Mouse (Mus musculus) myocyte (in vitro differentiated cells): Measurements from ENCODE around the gene Hpgds. TPM values are rescaled to one million over a fixed set of nuclear protein-coding genes. Genes with fewer than 3 reads are reported as not detected.

Experiments
- H3K27me3 ChIP-seq: one replicate; pipeline ENCODE4 v1.6.1; 2011; ENCODE audit not compliant: control insufficient read depth, insufficient read depth, insufficient read length
- H3K36me3 ChIP-seq: one replicate; pipeline ENCODE4 v1.6.1; 2011; ENCODE audit not compliant: control insufficient read depth, insufficient read depth
- H3K4me2 ChIP-seq: one replicate; pipeline ENCODE4 v1.6.1; 2011; ENCODE audit warnings: low read depth, control low read depth
- H3K4me3 ChIP-seq: one replicate; pipeline ENCODE4 v1.5.1; 2011; ENCODE audit warnings: mild to moderate bottlenecking, control low read depth, moderate library complexity
- H3K79me2 ChIP-seq: one replicate; pipeline ENCODE4 v1.6.1; 2011; ENCODE audit not compliant: control insufficient read depth, insufficient read depth
- H3ac ChIP-seq: one replicate; pipeline ENCODE4 v1.6.1; 2011; ENCODE audit not compliant: control insufficient read depth, insufficient read length
- CEBPB ChIP-seq: IDR thresholded peaks from 2 replicates; pipeline ENCODE4 v1.6.1; 2011; ENCODE audit warnings: mild to moderate bottlenecking, moderate library complexity; ENCODE audit not compliant: poor library complexity, insufficient read depth, severe bottlenecking
- E2F4 ChIP-seq: IDR thresholded peaks from one replicate; pipeline ENCODE4 v1.6.1; 2011; ENCODE audit warnings: mild to moderate bottlenecking, control low read depth, moderate library complexity; ENCODE audit not compliant: insufficient read depth
- MAX ChIP-seq: IDR thresholded peaks from one replicate; pipeline ENCODE4 v1.6.1; 2011; ENCODE audit warnings: low read depth, mild to moderate bottlenecking, control low read depth
- MYOD1 ChIP-seq, 3 experiments: IDR thresholded peaks; one replicate each; pipeline ENCODE4 v1.6.1; 2011; ENCODE audit warnings: control low read depth in 2 of 3, low read depth in 2 of 3, mild to moderate bottlenecking in 2 of 3, moderate library complexity in 1 of 3; ENCODE audit not compliant: insufficient read length in 2 of 3, control insufficient read depth in 1 of 3
- MYOG ChIP-seq, 3 experiments: IDR thresholded peaks; one replicate each; pipeline ENCODE4 v1.6.1; 2011; ENCODE audit warnings: control low read depth in 2 of 3, low read depth in 2 of 3, mild to moderate bottlenecking in 2 of 3; ENCODE audit not compliant: insufficient read length in 2 of 3, control insufficient read depth in 1 of 3, insufficient read depth in 1 of 3
- POLR2A ChIP-seq: IDR thresholded peaks from one replicate; pipeline ENCODE4 v1.6.1; 2011; ENCODE audit warnings: low read depth, mild to moderate bottlenecking, control low read depth, moderate library complexity; ENCODE audit not compliant: insufficient read length
- POLR2AphosphoS2 ChIP-seq: IDR thresholded peaks from one replicate; pipeline ENCODE4 v1.6.1; 2011; ENCODE audit warnings: low read depth, control low read depth; ENCODE audit not compliant: insufficient read length
- REST ChIP-seq: IDR thresholded peaks from one replicate; pipeline ENCODE4 v1.6.1; 2011; ENCODE audit warnings: mild to moderate bottlenecking, control low read depth, moderate library complexity; ENCODE audit not compliant: insufficient read depth, insufficient read length
- SRF ChIP-seq: IDR thresholded peaks from one replicate; pipeline ENCODE4 v1.6.1; 2011; ENCODE audit warnings: low read depth; ENCODE audit not compliant: control insufficient read depth, insufficient read length
- TCF12 ChIP-seq: IDR thresholded peaks from one replicate; pipeline ENCODE4 v1.6.1; 2011; ENCODE audit warnings: mild to moderate bottlenecking, control low read depth; ENCODE audit not compliant: poor library complexity, insufficient read depth, severe bottlenecking
- TCF3 ChIP-seq: IDR thresholded peaks from one replicate; pipeline ENCODE4 v1.6.1; 2011; ENCODE audit warnings: low read depth, control low read depth; ENCODE audit not compliant: insufficient read length
- USF1 ChIP-seq: IDR thresholded peaks from one replicate; pipeline ENCODE4 v1.6.1; 2011; ENCODE audit warnings: low read depth, mild to moderate bottlenecking, control low read depth, moderate library complexity
- polyA plus RNA-seq: library from polyadenylated mRNA; unstranded; fragments of >200 nt; fragmentation: generic; extraction: Trizol; gene quantifications from one replicate; pipeline ENCODE4 v1.2.1, GENCODE M21; 2012; ENCODE audit warnings: missing spikeins

Hpgds gene
- polyA plus RNA-seq, 1 experiment = 0.04 TPM

DNA sequence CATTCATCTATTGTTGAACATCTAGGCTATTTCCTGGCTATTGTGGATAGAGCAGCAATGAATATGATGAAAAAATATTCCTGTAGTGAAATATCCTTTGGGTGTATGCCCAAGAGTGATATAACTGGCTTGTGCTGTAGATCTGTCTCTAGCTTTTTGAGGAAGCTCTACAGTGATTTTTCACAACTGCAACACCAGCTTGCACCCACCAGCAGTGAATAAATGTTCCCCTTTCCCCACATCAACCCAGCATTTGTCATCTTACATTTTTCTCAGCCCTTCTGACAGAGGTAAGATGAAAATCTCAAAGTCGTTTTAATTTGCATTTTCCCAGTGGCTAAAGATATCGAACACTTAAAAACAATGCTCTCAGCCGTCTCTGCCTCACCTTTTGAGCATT lies 8.9 kb upstream of the Hpgds start:
- Histone ChIP-seq H3K79me2 (no peaks in the 10 kb centered on the region), H3K4me2 (no peak overlapping the region), H3K27me3 (no peaks in the 10 kb centered on the region), H3ac (no peak overlapping the region), H3K4me3 (no peak overlapping the region), H3K36me3 (no peaks in the 10 kb centered on the region)
- TF ChIP-seq E2F4 = no peak
- no peak for TF ChIP-seq TCF12
- no peak for TF ChIP-seq TCF3
- TF ChIP-seq POLR2A = no peak
- TF ChIP-seq MYOG (IDR thresholded peaks at IDR 0.05; ENCODE audit: control insufficient read depth in 1 of 3, insufficient read depth in 1 of 3, insufficient read length in 2 of 3, low read depth in 2 of 3) = no peak
- no peak for TF ChIP-seq POLR2AphosphoS2
- no peak for TF ChIP-seq SRF

DNA sequence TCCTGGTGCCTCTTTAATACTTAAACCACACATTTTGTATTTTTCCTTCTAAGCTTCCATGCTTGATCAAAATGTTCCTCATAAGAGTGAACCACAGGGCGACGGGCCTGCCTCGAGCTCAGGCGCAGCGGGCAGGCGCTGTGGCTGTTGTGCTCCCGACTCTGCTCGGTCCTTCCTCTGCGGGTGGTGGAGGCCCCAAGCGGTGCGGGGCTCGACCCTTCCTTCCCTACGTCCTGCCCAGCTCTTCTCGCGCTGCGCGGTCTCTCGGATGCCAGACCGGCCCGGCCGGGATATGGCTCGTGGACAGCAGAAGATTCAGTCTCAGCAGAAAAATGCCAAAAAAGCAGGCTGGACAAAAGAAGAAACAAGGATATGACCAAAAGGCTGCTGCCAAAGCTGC lies 6.0 kb upstream of the Hpgds start:
- Histone ChIP-seq H3ac (no peak overlapping the region), H3K27me3 (no peaks in the 10 kb centered on the region), H3K79me2 (no peaks in the 10 kb centered on the region), H3K36me3 (no peaks in the 10 kb centered on the region), H3K4me2 (no peak overlapping the region), H3K4me3 (no peak overlapping the region)
- no peak for TF ChIP-seq E2F4
- TF ChIP-seq REST = no peak
- TF ChIP-seq SRF = no peak
- no peak for TF ChIP-seq CEBPB
- TF ChIP-seq TCF3 = no peak
- no peak for TF ChIP-seq MYOD1 (IDR thresholded peaks at IDR 0.05; ENCODE audit: control insufficient read depth in 1 of 3, insufficient read length in 2 of 3, low read depth in 2 of 3)
- TF ChIP-seq USF1 = no peak
- no peak for TF ChIP-seq TCF12

- Histone ChIP-seq H3K4me2 (no peak overlapping the region), H3ac (no peak overlapping the region), H3K27me3 (peaks cover 8% of the 10 kb centered on the region), H3K4me3 (no peak overlapping the region), H3K79me2 (no peaks in the 10 kb centered on the region), H3K36me3 (no peaks in the 10 kb centered on the region)
- TF ChIP-seq MYOD1 (IDR thresholded peaks at IDR 0.05; ENCODE audit: control insufficient read depth in 1 of 3, insufficient read length in 2 of 3, low read depth in 2 of 3) (no peak), TCF12 (no peak), MYOG (IDR thresholded peaks at IDR 0.05; ENCODE audit: control insufficient read depth in 1 of 3, insufficient read depth in 1 of 3, insufficient read length in 2 of 3, low read depth in 2 of 3) (no peak), TCF3 (no peak), USF1 (no peak)
These were observed 1.7 kb upstream of the Hpgds start for GRCm38 (mm10) chr6:65146363-65146762.

GRCm38 (mm10) chr6:65142316-65142715 lies 2.4 kb downstream of the Hpgds start:
- Histone ChIP-seq H3K36me3 (no peaks in the 10 kb centered on the region), H3ac (no peak overlapping the region), H3K4me3 (no peak overlapping the region), H3K4me2 (no peak overlapping the region), H3K27me3 (peaks cover 8% of the 10 kb centered on the region), H3K79me2 (no peaks in the 10 kb centered on the region)
- TF ChIP-seq TCF12 (no peak), USF1 (no peak), POLR2AphosphoS2 (no peak)

DNA sequence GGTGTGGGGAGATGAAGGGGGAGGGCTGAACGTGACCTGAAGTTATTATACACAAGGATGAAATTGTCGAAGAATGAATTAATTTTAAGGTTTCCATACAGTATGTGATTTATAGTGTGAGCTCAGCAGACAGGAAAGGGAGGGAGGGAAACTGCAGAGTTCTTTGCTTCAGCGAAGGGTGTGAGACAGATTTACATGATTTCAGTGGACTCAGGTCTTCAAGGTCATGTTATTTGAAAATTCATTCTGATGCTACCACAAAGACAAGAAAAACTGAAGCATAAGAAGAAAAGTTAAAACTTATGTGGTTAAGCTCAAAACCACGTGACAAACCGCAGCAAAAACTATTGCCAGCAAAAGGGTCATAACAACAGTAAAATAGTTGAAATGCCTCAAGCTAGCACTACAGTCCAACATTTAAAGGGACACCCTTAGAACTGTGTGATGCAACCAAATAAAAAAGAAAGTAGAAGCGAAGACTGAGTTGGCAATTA lies 3.9 kb downstream of the Hpgds start:
- Histone ChIP-seq H3K4me3 (no peak overlapping the region), H3ac (no peak overlapping the region), H3K27me3 (peaks cover 8% of the 10 kb centered on the region), H3K4me2 (peak overlapping the region; percentile 37), H3K36me3 (no peaks in the 10 kb centered on the region), H3K79me2 (no peaks in the 10 kb centered on the region)
- TF ChIP-seq MAX (no peak), POLR2A (no peak), USF1 (peak; percentile 26), CEBPB (no peak)

- no peaks in the 10 kb centered on the region for H3K36me3 ChIP-seq
These were observed 4.5 kb downstream of the Hpgds start for GRCm38 (mm10) chr6:65140082-65140749.

More at GRCm38 (mm10) chr6:65140082-65140749, 4.5 kb downstream of the Hpgds start:
- TF ChIP-seq TCF12 = no peak
- TF ChIP-seq REST = no peak
- TF ChIP-seq POLR2AphosphoS2 = no peak
- TF ChIP-seq CEBPB = no peak
- TF ChIP-seq MYOD1 (IDR thresholded peaks at IDR 0.05; ENCODE audit: control insufficient read depth in 1 of 3, insufficient read length in 2 of 3, low read depth in 2 of 3) = no peak
- no peak for TF ChIP-seq SRF
- no peak for TF ChIP-seq POLR2A
- TF ChIP-seq MAX = no peak
- TF ChIP-seq MYOG (IDR thresholded peaks at IDR 0.05; ENCODE audit: control insufficient read depth in 1 of 3, insufficient read depth in 1 of 3, insufficient read length in 2 of 3, low read depth in 2 of 3) = no peak
- TF ChIP-seq TCF3 = no peak
- TF ChIP-seq E2F4 = no peak
- TF ChIP-seq USF1 = no peak
- H3K4me2 ChIP-seq = peak overlapping the region; percentile 37
- H3K79me2 ChIP-seq = no peaks in the 10 kb centered on the region
- no peak overlapping the region for H3ac ChIP-seq
- H3K27me3 ChIP-seq = peaks cover 8% of the 10 kb centered on the region
- no peak overlapping the region for H3K4me3 ChIP-seq
